Mouse (Mus musculus) limb, embryonic 13.5 days (tissue): ENCODE measurements at regions not wholly inside any gene's neighbourhood (a gene's known extent, or its start where the extent isn't known, plus 50 kb on each side); places are given as distances from the start of the nearest gene placed in this dataset.

Experiments
- ATAC-seq: fragments of 200-750 bp; cut with Nextera tagmentation; 2 replicates; pipeline ENCODE4 v1.8.0; 2017; ENCODE audit warnings: low read depth, moderate number of reproducible peaks, moderate TSS enrichment; ENCODE audit not compliant: low FRiP score
- H3K27ac ChIP-seq: fragments of 300-500 bp; sonication (generic); 2 replicates; pipeline ENCODE4 v1.5.1; 2015; ENCODE audit warnings: inconsistent platforms, mild to moderate bottlenecking, moderate library complexity
- H3K27me3 ChIP-seq: fragments of 300-500 bp; sonication (generic); 2 replicates; pipeline ENCODE4 v1.6.1; 2015; ENCODE audit warnings: mild to moderate bottlenecking, inconsistent platforms
- H3K36me3 ChIP-seq: fragments of 300-500 bp; sonication (generic); 2 replicates; pipeline ENCODE4 v1.6.1; 2015; ENCODE audit warnings: inconsistent platforms, mild to moderate bottlenecking, moderate library complexity
- H3K4me1 ChIP-seq: fragments of 300-500 bp; sonication (generic); 2 replicates; pipeline ENCODE4 v1.6.1; 2015; ENCODE audit warnings: inconsistent platforms
- H3K4me2 ChIP-seq: fragments of 300-500 bp; sonication (generic); replicated peaks from 2 replicates; pipeline ENCODE4 v1.6.1; 2015; ENCODE audit warnings: inconsistent platforms, mild to moderate bottlenecking, moderate library complexity
- H3K4me3 ChIP-seq: fragments of 300-500 bp; sonication (generic); 2 replicates; pipeline ENCODE4 v1.5.1; 2015; ENCODE audit warnings: moderate library complexity, mild to moderate bottlenecking, inconsistent platforms
- H3K9ac ChIP-seq: fragments of 300-500 bp; sonication (generic); 2 replicates; pipeline ENCODE4 v1.6.1; 2015; ENCODE audit warnings: mild to moderate bottlenecking, inconsistent platforms
- H3K9me3 ChIP-seq: fragments of 300-500 bp; sonication (generic); 2 replicates; pipeline ENCODE4 v1.6.1; 2016; ENCODE audit warnings: inconsistent platforms
- WGBS: fragments of 180-500 bp; shearing (Covaris S2); methylation state at CpG from one replicate; pipeline ENCODE4 v1.1.7; 2015; 5-methylcytosine and 5-hydroxymethylcytosine counted together

DNA sequence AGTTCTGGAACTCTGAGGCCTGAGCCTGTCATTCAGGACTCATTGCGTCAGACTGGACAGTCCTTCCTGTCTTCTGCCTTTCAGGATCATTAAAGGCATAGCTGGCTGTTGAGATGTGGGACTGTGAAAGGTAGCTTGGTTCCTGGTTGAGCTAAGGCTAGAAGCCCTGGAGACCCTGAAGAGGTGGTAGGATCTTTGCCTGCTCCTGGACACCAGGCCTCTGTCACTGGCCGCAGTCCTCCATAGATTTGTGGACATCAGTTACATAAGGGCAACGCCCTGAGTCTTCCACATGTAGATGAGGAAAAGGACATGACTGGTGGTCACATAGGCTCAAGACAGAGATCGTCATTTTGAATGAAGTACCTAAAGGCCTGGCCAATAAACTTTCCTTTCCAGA, 127.9 kb downstream of the Opa1 start:
- WGBS: 89% methylated on average over 4 of the region's 4 CpGs
- Histone ChIP-seq H3K27ac (no peak overlapping the region), H3K27me3 (no peaks in the 10 kb centered on the region), H3K4me2 (no peak overlapping the region), H3K4me3 (no peak overlapping the region), H3K9me3 (no peaks in the 10 kb centered on the region), H3K9ac (no peak overlapping the region), H3K4me1 (peaks cover 1% of the 10 kb centered on the region), H3K36me3 (no peaks in the 10 kb centered on the region)
- no peak for ATAC-seq

DNA sequence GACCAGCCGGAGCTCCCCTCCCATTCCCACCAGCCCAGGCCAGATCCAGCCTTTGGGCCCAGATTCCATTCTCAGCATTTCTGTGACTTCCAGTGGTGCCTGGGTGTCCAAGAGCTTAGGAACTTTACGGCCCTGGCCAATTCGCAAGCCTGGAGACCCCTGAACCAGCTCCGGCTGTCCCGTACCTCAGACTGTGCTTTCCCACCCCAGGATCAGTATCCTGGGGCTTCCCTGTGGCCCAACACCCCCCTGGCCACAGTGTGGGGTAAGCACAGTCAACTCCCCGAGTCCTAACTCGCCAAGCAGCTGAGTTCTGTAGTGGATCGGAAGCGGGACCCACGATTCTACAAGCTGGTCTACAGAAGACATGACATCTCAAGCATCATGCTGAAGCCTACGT, 128.5 kb downstream of the Opa1 start:
- Histone ChIP-seq H3K4me3 (no peak overlapping the region), H3K4me1 (peaks cover 6% of the 10 kb centered on the region), H3K9ac (no peak overlapping the region), H3K9me3 (no peaks in the 10 kb centered on the region), H3K27me3 (no peaks in the 10 kb centered on the region), H3K27ac (no peak overlapping the region), H3K4me2 (no peak overlapping the region), H3K36me3 (no peaks in the 10 kb centered on the region)
- ATAC-seq: no peak
- 87% methylated on average over 11 of the region's 11 CpGs for WGBS

DNA sequence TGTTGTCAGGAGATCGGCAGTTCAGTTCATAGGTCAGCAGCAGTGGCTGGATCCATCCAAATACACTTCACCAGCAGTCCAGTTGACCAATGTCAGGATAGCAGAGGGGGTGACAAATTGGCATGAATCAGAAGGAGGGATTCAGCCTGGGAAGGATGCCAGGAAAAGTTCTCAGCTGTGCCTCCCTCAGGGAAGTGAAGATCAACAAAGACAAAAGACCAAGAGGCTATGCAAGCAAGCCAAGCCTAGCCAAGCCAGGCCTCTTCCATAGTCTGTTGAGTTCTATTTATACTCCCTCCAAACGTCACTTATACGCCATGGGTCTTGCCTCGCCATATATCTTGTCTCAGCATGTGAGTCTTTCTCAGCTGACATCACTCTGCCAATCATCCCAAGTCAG, 129.9 kb downstream of the Opa1 start:
- H3K4me3 ChIP-seq: no peak overlapping the region
- H3K4me2 ChIP-seq: no peak overlapping the region
- H3K36me3 ChIP-seq: no peaks in the 10 kb centered on the region
- no peak overlapping the region for H3K27ac ChIP-seq
- H3K27me3 ChIP-seq: no peaks in the 10 kb centered on the region
- peaks cover 6% of the 10 kb centered on the region for H3K4me1 ChIP-seq
- H3K9me3 ChIP-seq: no peaks in the 10 kb centered on the region
- no peak overlapping the region for H3K9ac ChIP-seq
- ATAC-seq: no peak
- 83% methylated on average over 4 of the region's 4 CpGs for WGBS

DNA sequence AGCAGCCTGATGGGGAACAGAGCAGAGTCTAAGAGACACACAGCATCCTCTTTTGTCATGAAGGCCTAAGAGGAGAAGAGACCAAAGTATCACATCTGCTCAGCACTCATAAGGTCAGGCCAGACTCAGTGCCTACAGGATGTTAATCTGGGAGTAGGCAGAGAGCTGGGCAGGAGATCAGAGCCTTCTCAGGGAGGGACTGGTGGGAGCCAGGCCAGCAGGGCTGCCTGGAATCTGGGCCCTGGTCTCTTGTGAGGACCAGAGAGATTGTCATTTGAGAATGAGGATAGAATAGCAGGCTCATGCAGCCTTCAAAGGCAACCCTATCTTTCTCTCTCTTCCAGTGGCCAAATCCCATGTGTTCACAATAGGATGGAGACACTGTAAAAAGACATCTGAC, 132.3 kb downstream of the Opa1 start:
- Histone ChIP-seq H3K9ac (no peak overlapping the region), H3K4me2 (no peak overlapping the region), H3K36me3 (no peaks in the 10 kb centered on the region), H3K4me3 (no peak overlapping the region), H3K4me1 (peaks cover 12% of the 10 kb centered on the region), H3K9me3 (no peaks in the 10 kb centered on the region), H3K27me3 (no peaks in the 10 kb centered on the region), H3K27ac (no peak overlapping the region)
- ATAC-seq: no peak

DNA sequence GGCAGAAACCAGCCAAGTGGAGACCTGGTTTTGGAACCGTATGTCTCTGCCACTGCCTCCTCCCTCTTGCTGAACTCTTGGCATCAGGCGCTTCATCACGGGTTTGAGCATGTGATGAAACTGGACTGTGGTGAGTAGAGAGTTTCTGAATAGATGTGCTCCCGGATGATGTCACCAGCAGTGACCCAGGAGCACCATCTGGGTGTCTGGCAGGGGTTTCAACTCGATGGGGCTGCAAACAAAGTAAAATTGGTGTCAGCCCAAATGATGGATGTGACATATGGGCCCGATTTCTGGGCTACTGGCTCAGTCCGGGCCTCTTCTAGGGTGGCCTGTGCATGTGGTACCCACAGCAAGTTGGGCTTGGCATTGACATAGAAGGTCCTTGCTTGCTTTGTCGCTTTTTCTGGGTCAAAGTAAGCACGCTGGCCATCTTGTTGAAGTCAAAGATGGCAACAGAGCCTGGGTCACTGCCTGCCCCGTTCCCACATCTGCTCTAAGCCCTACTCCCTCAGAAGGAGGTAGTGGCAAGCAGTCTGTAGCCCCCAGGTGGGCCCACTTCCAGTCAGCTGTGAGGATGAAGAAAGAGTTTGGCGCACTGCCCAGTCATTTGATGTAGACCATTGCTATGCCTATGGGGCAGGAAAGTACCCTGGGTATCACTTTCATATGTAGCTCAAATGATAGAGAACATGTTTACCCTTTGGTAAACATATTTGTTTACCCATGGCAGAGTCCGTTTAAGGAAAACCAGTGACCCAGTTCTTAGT, 133.0 kb downstream of the Opa1 start:
- ATAC-seq: no peak
- Histone ChIP-seq H3K9ac (no peak overlapping the region), H3K36me3 (no peaks in the 10 kb centered on the region), H3K27ac (no peak overlapping the region), H3K9me3 (no peaks in the 10 kb centered on the region), H3K27me3 (no peaks in the 10 kb centered on the region), H3K4me2 (no peak overlapping the region), H3K4me1 (peaks cover 12% of the 10 kb centered on the region), H3K4me3 (no peak overlapping the region)
- 78% methylated on average over 12 of the region's 12 CpGs for WGBS

DNA sequence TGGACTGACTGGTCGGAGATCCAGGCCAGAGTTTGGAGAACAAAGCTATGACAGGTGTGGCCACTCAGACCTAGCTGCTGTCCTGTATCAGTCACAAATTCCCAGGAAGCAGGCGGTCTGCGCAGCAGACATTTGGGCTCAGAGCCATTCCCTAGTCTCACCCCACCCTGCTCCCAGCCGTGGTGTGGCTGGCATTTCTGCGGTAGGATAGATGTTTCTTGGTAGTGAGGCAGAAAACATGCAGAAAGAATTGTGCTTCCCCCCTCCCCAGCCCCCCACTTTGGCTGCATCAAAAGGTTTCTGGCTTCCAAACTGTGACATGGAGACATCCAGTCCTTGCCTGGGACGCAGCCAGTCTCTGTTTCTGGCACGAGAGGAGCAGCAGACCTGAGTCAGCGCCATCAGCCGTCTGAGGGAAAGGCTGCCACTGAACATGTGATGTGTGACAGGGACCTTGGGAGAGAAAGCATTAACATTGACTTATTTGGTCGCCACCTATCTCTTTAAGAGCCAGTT, 135.5 kb downstream of the Opa1 start:
- H3K9ac ChIP-seq: no peak overlapping the region
- no peaks in the 10 kb centered on the region; the same call in 1 of the 2 replicates for H3K27me3 ChIP-seq
- H3K4me1 ChIP-seq: peaks cover 25% of the 10 kb centered on the region
- no peak overlapping the region for H3K4me3 ChIP-seq
- no peak for ATAC-seq
- 56% methylated on average over 10 of the region's 10 CpGs for WGBS
- H3K4me2 ChIP-seq: no peak overlapping the region
- no peak overlapping the region for H3K27ac ChIP-seq
- H3K36me3 ChIP-seq: no peaks in the 10 kb centered on the region
- no peaks in the 10 kb centered on the region for H3K9me3 ChIP-seq

DNA sequence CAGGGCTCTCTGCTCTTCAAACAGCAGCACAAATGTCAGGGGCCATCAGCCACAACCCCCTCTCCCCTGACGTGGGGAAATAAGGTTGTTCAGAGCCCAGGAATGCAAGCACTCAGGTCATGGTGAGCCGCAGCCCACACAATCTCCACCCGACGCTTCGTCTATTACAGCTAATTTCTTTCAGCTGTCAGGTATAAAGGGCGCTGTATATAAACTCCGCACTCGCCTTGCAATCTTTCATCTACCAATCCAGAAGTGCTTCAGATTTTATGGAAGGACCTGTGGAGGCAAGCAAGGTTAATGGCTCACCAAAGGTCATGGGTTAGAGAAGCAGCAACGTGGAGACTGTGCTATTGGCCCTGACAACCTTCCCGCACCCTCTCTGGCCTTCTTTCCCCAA, 139.8 kb downstream of the Opa1 start:
- H3K4me1 ChIP-seq: peaks cover 31% of the 10 kb centered on the region
- 0 out of 2 replicates have a peak, but pooled peaks have one; percentile 41 for ATAC-seq
- H3K9ac ChIP-seq: no peak overlapping the region
- no peaks in the 10 kb centered on the region for H3K9me3 ChIP-seq
- 8% methylated on average over 10 of the region's 10 CpGs for WGBS
- peaks cover 8% of the 10 kb centered on the region; the same call in 1 of the 2 replicates for H3K27me3 ChIP-seq
- H3K36me3 ChIP-seq: no peaks in the 10 kb centered on the region
- peak overlapping the region; percentile 34; the same call in 1 of the 2 replicates for H3K4me2 ChIP-seq
- H3K27ac ChIP-seq: no peak overlapping the region
- no peak overlapping the region for H3K4me3 ChIP-seq

DNA sequence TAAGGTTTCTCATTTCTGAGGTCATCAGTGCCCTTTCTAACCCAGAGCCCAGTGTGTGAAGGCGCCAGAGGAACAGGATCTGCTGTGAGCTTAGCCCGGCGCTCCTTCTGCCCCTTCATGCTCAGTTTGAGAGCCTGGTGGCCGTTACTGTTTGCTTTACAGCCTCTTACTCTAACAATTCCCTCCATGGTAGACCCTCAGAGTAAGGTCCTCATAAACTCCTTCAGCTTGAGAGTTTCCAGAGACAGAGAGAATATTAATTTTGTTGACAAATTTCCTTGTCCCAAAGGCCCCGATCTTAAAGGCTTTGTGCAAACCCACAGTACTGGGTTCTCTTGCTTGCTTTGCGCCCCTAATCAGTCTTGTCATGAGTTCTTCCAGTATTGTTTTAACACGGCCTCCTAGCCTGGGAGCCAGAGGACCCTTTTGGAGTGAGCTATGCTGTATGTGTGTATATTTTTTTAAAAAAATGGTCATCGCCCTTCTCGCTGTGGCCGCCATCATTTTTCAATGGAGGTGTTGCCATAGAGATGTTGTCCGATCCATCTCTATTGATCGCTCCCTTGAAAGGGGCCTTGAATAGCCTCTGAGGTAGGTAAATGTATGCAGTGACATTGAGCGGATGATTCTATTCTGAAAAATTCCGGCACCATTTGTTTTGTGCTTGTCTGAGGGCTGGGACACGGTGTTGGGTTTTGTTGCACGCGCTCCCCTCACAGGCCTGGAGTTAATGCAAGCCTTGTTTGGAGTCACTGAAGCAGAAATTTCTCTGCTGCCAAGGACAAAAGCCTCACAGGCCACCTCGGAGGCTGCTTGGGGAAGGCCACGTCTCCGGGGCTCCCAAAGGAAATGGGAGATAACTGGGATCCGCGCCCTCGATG, 140.7 kb downstream of the Opa1 start:
- WGBS: 74% methylated on average over 23 of the region's 23 CpGs
- Histone ChIP-seq H3K9ac (no peak overlapping the region), H3K4me1 (peaks cover 27% of the 10 kb centered on the region), H3K9me3 (no peaks in the 10 kb centered on the region), H3K4me2 (no peak overlapping the region), H3K4me3 (no peak overlapping the region), H3K36me3 (no peaks in the 10 kb centered on the region), H3K27me3 (peaks cover 8% of the 10 kb centered on the region; the same call in 1 of the 2 replicates), H3K27ac (no peak overlapping the region)
- ATAC-seq: no peak

DNA sequence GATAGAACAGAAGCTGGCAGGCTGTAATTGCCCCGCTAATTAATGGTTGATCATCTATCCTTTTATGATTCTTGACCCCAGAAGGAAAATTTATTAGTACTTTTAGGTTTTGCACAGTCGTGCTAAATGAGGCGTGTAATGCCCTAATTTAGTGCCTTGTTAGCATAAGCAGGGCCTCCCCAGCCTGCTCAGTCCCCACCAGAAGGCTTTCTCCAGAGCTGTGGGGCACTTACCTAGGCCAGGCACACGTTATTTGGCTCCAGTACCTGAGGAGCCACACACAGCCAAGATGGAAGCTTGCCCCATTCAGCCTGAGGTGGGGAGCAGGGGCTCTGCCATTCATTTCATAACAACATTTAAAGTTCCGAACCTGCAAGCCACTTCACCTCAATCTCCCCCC, 146.0 kb downstream of the Opa1 start:
- 34% methylated on average over 5 of the region's 5 CpGs for WGBS
- Histone ChIP-seq H3K4me1 (peaks cover 40% of the 10 kb centered on the region), H3K27me3 (peaks cover 33% of the 10 kb centered on the region), H3K4me2 (no peak overlapping the region), H3K4me3 (no peak overlapping the region), H3K27ac (no peak overlapping the region), H3K9ac (no peak overlapping the region), H3K36me3 (no peaks in the 10 kb centered on the region), H3K9me3 (no peaks in the 10 kb centered on the region)
- ATAC-seq: no peak

DNA sequence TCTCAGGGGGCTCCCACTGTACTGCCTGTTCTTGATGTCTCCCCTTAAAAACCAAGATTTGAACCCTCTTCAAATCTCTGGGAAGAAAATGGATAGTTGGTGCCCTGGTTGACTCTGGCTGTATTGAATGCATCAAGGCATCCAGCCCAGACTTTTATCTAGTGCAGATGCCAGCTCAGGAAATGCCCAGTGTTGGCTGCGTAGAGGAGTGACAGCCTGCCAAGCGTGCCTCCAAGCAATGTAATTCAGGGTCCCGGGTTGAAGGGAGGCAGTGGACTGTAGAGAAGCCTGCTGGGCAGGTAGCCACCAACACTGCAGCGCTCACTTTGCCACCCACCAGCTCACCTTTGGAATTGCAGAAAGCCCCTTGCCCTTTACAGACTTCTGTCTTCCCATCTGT, 146.4 kb downstream of the Opa1 start:
- Histone ChIP-seq H3K27me3 (peaks cover 34% of the 10 kb centered on the region), H3K9me3 (no peaks in the 10 kb centered on the region), H3K27ac (no peak overlapping the region), H3K4me1 (peaks cover 40% of the 10 kb centered on the region), H3K9ac (no peak overlapping the region), H3K4me2 (no peak overlapping the region), H3K4me3 (no peak overlapping the region), H3K36me3 (no peaks in the 10 kb centered on the region)
- WGBS: 69% methylated on average over 4 of the region's 4 CpGs
- no peak for ATAC-seq

DNA sequence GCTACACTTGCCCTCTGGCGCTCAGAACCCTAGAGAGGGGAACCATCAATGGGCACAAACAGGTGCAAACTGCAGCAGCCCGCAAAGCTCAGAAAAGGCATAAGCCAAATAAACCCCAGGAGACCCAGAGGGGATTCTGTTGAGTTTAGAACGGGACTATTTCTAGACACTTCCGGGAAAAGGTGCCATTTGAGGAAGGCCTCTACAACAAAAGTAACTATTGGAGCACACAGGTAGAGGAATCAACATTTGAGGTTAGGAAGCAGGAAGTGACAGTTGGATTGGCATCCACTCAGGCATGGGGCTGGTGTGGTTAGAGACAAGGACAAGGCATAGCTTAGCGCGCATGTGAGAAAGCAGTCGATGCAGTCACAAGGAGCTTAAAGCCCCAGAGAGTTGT, 148.3 kb downstream of the Opa1 start:
- no peak overlapping the region for H3K27ac ChIP-seq
- H3K27me3 ChIP-seq: peaks cover 47% of the 10 kb centered on the region
- H3K4me3 ChIP-seq: no peak overlapping the region
- no peaks in the 10 kb centered on the region for H3K9me3 ChIP-seq
- no peaks in the 10 kb centered on the region for H3K36me3 ChIP-seq
- H3K4me1 ChIP-seq: peaks cover 38% of the 10 kb centered on the region
- H3K9ac ChIP-seq: no peak overlapping the region
- H3K4me2 ChIP-seq: no peak overlapping the region
- ATAC-seq: no peak
- WGBS: 79% methylated on average over 7 of the region's 7 CpGs

DNA sequence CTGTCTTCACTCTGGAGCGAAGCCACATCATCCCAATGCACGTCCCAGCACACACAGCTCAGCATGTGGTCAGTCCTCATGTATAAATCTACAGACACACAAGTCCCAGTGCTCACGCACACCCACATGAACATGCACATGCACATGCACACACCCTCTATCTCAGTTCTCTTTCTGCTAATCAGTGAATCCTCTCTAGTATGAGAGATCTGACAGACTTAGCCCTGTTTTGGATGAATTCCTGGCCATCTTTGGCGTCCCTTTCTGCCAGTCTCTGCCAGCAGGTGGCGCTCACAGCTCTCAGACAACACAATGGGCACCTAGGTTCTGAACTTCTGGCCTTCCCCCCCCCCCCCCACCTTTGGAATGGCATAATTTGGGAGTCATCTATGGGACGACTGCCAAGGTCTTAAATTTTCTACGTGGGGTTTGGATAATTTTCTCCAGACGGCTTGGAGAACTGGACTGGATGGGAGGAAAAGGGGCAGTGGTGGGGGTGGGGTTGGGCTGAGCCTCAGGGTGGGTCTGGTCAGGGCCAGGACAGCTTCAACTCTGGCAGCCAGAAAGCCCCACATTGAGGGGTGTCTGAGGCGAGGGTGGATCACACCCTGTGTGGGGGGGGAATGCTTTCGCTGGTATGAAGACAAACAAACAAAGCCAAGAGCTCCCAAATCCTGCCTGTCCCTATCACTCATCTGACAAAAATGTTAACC, 149.8 kb downstream of the Opa1 start:
- Histone ChIP-seq H3K4me3 (no peak overlapping the region), H3K4me1 (peaks cover 49% of the 10 kb centered on the region), H3K27me3 (peaks cover 59% of the 10 kb centered on the region), H3K27ac (no peak overlapping the region), H3K4me2 (0 out of 2 replicates have a peak overlapping the region, but pooled peaks have one; percentile 14), H3K36me3 (no peaks in the 10 kb centered on the region), H3K9ac (no peak overlapping the region), H3K9me3 (no peaks in the 10 kb centered on the region)
- peak; percentile 51; the same call in 1 of the 2 replicates for ATAC-seq
- WGBS: 17% methylated on average over 10 of the region's 10 CpGs
